Mouse (Mus musculus) hindbrain, postnatal 0 days (tissue): ENCODE data around the gene Hspa1b. TPM values are rescaled to one million over a fixed set of nuclear protein-coding genes. Genes with fewer than 3 reads are reported as not detected.
"Not testable (repeated sequence)": the region's sequence is repeated elsewhere in the genome, so short reads cannot be mapped to it uniquely, and the experiment has no call there.

Experiments
- ATAC-seq: fragments of 200-750 bp; cut with Nextera tagmentation; 2 replicates; pipeline ENCODE4 v1.8.0; 2017; ENCODE audit warnings: mild to moderate bottlenecking, moderate TSS enrichment, moderate library complexity
- DNase-seq: peaks from one replicate; pipeline ENCODE4 v3.0.0-alpha.2; 2015; ENCODE audit warnings: low spot score
- H3K27ac ChIP-seq: fragments of 300-500 bp; sonication (generic); 2 replicates; pipeline ENCODE4 v1.5.1; 2014; ENCODE audit warnings: mild to moderate bottlenecking
- H3K27me3 ChIP-seq: fragments of 300-500 bp; sonication (generic); 2 replicates; pipeline ENCODE4 v1.6.1; 2014; ENCODE audit warnings: low read length, mixed read lengths; ENCODE audit not compliant: insufficient read depth
- H3K36me3 ChIP-seq: fragments of 300-500 bp; sonication (generic); 2 replicates; pipeline ENCODE4 v1.6.1; 2014; ENCODE audit warnings: low read length, mixed read lengths; ENCODE audit not compliant: insufficient read depth
- H3K4me1 ChIP-seq: fragments of 300-500 bp; sonication (generic); 2 replicates; pipeline ENCODE4 v1.6.1; 2014; ENCODE audit warnings: antibody characterized with exemption, low read length, mixed read lengths; ENCODE audit not compliant: insufficient read depth
- H3K4me2 ChIP-seq: fragments of 300-500 bp; sonication (generic); 2 replicates; pipeline ENCODE4 v1.6.1; 2014; ENCODE audit warnings: low read depth, mild to moderate bottlenecking, low read length, moderate library complexity, mixed read lengths
- H3K4me3 ChIP-seq: fragments of 300-500 bp; sonication (generic); 2 replicates; pipeline ENCODE4 v1.5.1; 2014; ENCODE audit warnings: low read length
- H3K9ac ChIP-seq: fragments of 300-500 bp; sonication (generic); replicated peaks from 2 replicates; pipeline ENCODE4 v1.6.1; 2014; ENCODE audit warnings: mild to moderate bottlenecking, low read length, moderate library complexity, mixed read lengths
- H3K9me3 ChIP-seq: fragments of 300-500 bp; sonication (generic); 2 replicates; pipeline ENCODE4 v1.6.1; 2016; ENCODE audit warnings: low read length, mixed read lengths
- CTCF ChIP-seq: IDR thresholded peaks from 2 replicates; pipeline ENCODE4 v1.5.1; 2016; ENCODE audit warnings: antibody characterized with exemption, control low read depth, low read depth
- WGBS: fragments of 180-500 bp; shearing (Covaris S2); extraction: QIAGEN DNeasy Blood & Tissue Kit; methylation state at CpG from one replicate; pipeline ENCODE4 v1.1.7; 2014; 5-methylcytosine and 5-hydroxymethylcytosine counted together
- polyA plus RNA-seq: library from polyadenylated mRNA; unstranded; fragments of >200 nt; fragmentation: Nextera tagmentation; extraction: Ambion mirVana; gene quantifications from 2 replicates; pipeline ENCODE4 v1.2.1, GENCODE M21; 2015
- total RNA-seq: library from RNA; depleted of rRNA; stranded (reverse); fragments of >200 nt; gene quantifications from 2 replicates; pipeline ENCODE4 v1.2.3, GENCODE M21; 2014

Hspa1b gene
- total and polyA plus RNA-seq, 2 experiments from 2014 or later = 0.51 to 15.2 TPM

DNA sequence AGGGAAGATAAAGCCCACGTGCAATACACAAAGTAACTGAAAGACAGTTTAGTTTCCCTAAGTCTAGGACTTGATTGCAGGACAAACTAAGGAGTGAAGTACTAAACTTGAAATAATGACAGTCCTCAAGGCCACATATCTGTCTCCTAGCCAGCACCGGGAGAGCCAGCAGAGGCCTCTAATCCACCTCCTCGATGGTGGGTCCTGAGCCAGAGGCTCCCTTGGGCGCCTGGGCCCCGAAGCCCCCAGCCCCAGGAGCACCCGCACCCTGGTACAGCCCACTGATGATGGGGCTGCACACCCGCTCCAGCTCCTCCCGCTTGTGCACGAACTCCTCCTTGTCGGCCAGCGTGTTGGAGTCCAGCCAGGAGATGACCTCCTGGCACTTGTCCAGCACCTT is 10.8 kb upstream of the Hspa1b start, which contains the start of gene Gm20481:
Gene Gm20481, plus strand, starts transcription at position 91 of the 400 bp plus-strand sequence.
- 58% methylated on average over 6 of the region's 11 CpGs for WGBS
- H3K4me1 ChIP-seq, H3K9me3 ChIP-seq, ATAC-seq, H3K9ac ChIP-seq, H3K4me3 ChIP-seq, H3K36me3 ChIP-seq, H3K4me2 ChIP-seq, DNase-seq, H3K27ac ChIP-seq: not testable (repeated sequence)
- H3K27me3 ChIP-seq = peaks cover 14% of the 10 kb centered on the region; the same call in 1 of the 2 replicates

DNA sequence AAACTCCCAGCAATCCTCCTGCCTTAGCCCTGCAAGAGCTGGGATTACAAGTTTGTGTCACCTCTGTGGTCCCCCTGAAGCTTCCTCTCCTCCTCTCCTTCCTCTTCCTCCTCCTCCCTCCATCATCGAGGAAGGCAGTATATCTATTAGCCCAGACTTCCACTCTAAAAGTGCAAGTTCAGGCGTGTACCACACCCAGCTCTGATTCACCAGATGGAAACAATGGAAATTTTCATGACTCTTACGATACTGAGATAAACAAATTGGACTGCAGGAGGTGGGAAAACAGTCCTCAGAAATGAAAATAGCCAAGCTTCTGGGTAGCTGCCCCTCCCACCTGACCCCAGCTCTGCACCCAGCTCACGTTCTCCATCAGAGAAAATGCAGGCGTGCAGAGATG is 6.6 kb upstream of the Hspa1b start:
- no peak overlapping the region for H3K9ac ChIP-seq
- H3K4me3 ChIP-seq = no peak overlapping the region
- 75% methylated on average over 5 of the region's 5 CpGs for WGBS
- ATAC-seq = no peak
- no peak for TF ChIP-seq CTCF
- no peak overlapping the region for H3K27ac ChIP-seq
- no peak overlapping the region for H3K4me2 ChIP-seq
- peaks cover 14% of the 10 kb centered on the region; the same call in 1 of the 2 replicates for H3K27me3 ChIP-seq
- H3K36me3 ChIP-seq = no peaks in the 10 kb centered on the region
- H3K4me1 ChIP-seq = no peaks in the 10 kb centered on the region
- no peaks in the 10 kb centered on the region for H3K9me3 ChIP-seq
- DNase-seq = no peak

DNA sequence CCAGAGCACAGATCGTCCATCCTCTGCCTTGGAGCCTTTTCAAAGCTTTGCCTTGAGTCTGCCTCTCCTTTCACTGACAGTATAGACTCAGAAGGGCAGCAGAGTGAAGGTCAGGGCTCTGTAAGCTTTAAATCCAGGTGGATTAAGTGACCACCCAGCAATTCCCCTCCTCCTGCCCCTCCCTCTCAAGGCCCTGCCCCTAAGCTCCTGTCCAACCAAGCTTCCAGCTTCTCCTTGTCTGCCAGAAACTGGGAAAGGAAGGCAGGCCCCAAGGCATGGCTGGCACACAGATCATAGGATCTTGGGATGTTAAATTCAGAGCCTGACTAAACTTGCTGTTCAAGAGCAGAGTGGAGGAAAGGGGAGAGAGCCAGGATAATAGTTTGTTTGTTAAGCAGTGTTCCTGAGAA is 5.6 kb upstream of the Hspa1b start:
- ATAC-seq (no peak), DNase-seq (no peak)
- no peak overlapping the region for H3K9ac ChIP-seq
- H3K4me3 ChIP-seq = no peak overlapping the region
- H3K36me3 ChIP-seq = no peaks in the 10 kb centered on the region
- WGBS = 11% methylated on average over 1 of the region's 1 CpGs
- TF ChIP-seq CTCF = no peak
- H3K27me3 ChIP-seq = peaks cover 11% of the 10 kb centered on the region; the same call in 1 of the 2 replicates
- no peak overlapping the region for H3K27ac ChIP-seq
- H3K4me1 ChIP-seq = no peaks in the 10 kb centered on the region
- no peaks in the 10 kb centered on the region for H3K9me3 ChIP-seq
- no peak overlapping the region for H3K4me2 ChIP-seq

DNA sequence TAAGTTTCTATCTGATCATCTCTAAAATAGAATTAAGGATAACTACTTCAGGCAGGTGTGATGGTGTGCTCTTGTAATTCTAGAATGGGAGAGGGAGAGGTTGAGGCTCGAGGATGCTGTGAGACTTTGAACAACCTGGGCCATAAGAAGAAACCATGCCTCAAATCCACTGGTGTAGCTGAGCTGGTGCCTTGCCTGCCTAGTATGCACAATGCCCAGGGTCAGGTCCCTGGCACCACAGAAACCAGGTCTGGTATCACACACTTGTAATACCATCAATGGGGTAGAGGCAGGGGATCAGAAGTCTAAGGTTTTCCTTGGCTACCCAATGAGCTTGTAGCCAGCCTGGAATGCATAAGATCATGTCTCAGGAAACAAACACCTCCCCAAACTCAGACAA is 3.8 kb upstream of the Hspa1b start:
- Histone ChIP-seq H3K27me3 (no peaks in the 10 kb centered on the region), H3K4me3 (no peak overlapping the region), H3K9ac (no peak overlapping the region), H3K9me3 (no peaks in the 10 kb centered on the region), H3K36me3 (no peaks in the 10 kb centered on the region), H3K27ac (no peak overlapping the region), H3K4me2 (no peak overlapping the region), H3K4me1 (no peaks in the 10 kb centered on the region)
- no peak for ATAC-seq
- DNase-seq = no peak
- TF ChIP-seq CTCF = no peak
- 45% methylated on average over 1 of the region's 1 CpGs for WGBS

DNA sequence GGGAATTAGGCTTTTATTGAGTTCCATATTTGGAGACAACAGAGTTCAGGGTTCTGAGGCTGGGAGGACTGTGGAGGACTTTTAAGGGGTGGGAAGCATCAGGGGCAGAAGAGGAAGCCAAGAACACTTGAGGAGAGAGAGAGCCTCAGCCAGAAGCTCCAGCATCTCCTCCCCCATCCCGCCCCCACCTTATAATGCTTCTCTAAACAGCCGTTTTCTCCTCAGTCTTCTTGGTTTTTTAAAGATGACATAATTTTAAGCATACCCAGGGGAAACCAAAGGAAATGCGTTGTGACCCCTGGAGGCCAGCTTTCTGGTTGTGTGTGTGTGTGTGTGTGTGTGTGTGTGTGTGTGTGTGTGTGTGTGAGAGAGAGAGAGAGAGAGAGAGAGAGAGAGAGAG is 3.1 kb upstream of the Hspa1b start:
- ATAC-seq (no peak), DNase-seq (no peak)
- no peak overlapping the region for H3K9ac ChIP-seq
- H3K4me1 ChIP-seq = no peaks in the 10 kb centered on the region
- no peak overlapping the region for H3K27ac ChIP-seq
- no peak overlapping the region for H3K4me3 ChIP-seq
- no peak overlapping the region for H3K4me2 ChIP-seq
- no peaks in the 10 kb centered on the region for H3K9me3 ChIP-seq
- no peak for TF ChIP-seq CTCF
- WGBS = 38% methylated on average over 3 of the region's 3 CpGs
- no peaks in the 10 kb centered on the region for H3K27me3 ChIP-seq
- no peaks in the 10 kb centered on the region for H3K36me3 ChIP-seq

DNA sequence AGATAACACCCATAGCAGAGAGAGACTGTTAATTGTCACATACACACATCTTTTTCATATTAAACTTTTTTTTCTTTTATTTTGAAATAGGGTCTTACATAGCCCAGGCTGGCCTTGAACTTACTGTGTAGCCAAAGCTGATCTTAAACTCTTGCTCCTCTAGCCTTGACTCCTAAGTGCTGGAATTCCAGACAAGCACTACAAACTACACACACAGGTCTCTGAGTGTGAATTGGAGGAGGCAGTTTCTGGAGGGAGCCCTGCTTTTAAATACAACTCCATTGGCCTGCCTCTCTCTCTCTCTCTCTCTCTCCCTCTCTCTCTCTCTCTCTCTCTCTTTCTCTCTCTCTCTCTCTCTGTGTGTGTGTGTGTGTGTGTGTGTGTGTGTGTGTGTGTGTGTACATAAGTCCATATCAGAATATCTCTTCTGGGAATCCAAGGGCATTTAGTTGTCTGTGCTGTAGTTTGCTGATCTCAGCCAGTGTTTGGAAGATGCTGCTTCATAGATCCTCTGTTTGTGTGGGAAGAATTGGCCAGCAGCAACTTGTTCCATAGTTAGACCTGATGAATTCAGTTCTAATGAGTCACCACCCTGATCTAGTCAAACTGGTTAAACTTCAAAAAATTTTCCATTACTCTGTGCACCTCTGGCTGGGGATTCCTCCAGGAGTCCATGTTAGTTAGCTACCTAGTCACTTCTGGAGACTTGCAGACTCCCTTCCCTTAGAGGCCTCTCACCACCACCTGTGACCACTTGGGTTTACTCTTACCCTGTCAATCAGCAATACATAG is 1.9 kb upstream of the Hspa1b start:
- no peaks in the 10 kb centered on the region for H3K27me3 ChIP-seq
- no peaks in the 10 kb centered on the region for H3K4me1 ChIP-seq
- H3K9me3 ChIP-seq = no peaks in the 10 kb centered on the region
- H3K36me3 ChIP-seq = no peaks in the 10 kb centered on the region
- ATAC-seq (no peak), DNase-seq (no peak)
- TF ChIP-seq CTCF = no peak
- H3K4me2 ChIP-seq = no peak overlapping the region
- no peak overlapping the region for H3K4me3 ChIP-seq
- H3K9ac ChIP-seq = no peak overlapping the region
- H3K27ac ChIP-seq = no peak overlapping the region

DNA sequence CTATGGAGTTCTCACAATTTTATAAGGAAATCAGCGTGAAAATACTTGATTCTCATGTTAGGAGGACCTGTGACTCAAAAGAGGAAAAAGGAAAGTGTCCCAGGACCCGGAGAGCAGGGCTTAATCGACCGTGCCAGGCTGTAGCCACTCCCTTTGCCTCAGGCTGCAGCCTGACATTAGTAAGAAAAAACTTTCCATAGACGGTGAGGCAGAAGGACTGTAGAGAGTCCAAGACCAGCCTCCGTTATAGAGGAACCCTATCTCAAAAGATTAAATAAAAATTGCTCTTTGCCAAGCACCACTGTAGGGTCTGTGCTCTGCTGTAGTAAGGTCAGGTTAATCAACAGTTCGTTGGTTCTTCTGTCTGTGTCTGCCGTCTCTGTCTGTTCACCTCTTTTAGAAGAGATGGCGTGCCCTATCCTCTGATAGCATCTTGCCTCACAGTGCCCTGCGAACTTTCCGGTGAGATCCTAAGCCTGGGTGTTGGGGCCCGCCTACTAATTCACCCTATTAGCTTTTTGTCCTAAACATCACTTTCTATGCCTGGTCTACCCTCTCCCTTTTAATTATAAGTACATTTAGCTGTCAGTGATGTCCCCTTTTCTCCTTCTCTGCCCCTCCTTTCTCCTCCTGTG is 960 bp upstream of the Hspa1b start:
- DNase-seq = no peak
- Histone ChIP-seq H3K4me3 (peak overlapping the region; percentile 41), H3K9me3 (no peaks in the 10 kb centered on the region), H3K9ac (no peak overlapping the region), H3K4me2 (peak overlapping the region; percentile 66), H3K36me3 (no peaks in the 10 kb centered on the region), H3K4me1 (no peaks in the 10 kb centered on the region), H3K27me3 (no peaks in the 10 kb centered on the region), H3K27ac (peak overlapping the region; percentile 70)
- no peak; the same call in 1 of the 2 replicates for ATAC-seq
- no peak for TF ChIP-seq CTCF
- 18% methylated on average over 12 of the region's 12 CpGs for whole genome bisulfite sequencing

DNA sequence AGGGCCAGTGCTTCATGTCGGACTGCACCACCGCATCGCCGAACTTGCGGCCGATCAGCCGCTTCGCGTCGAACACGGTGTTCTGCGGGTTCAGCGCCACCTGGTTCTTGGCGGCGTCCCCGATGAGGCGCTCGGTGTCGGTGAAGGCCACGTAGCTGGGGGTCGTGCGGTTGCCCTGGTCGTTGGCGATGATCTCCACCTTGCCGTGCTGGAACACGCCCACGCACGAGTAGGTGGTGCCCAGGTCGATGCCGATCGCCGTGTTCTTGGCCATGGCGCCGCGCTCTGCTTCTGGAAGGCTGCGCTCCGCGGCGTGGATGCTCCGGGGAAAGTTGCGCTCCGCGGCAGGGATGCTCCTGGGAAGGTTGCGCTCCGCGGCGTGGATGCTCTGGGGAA is 306 bp downstream of the Hspa1b start:
- H3K9me3 ChIP-seq, H3K27ac ChIP-seq, H3K4me1 ChIP-seq: not testable (repeated sequence)

DNA sequence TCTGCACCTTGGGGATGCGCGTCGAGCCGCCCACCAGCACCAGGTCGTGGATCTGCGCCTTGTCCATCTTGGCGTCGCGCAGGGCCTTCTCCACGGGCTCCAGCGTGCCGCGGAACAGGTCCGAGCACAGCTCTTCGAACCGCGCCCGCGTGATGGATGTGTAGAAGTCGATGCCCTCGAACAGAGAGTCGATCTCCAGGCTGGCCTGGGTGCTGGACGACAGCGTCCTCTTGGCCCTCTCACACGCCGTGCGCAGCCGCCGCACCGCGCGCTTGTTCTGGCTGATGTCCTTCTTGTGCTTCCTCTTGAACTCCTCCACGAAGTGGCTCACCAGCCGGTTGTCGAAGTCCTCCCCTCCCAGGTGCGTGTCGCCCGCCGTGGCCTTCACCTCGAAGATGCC is 1.1 kb downstream of the Hspa1b start:
- not testable (repeated sequence) for H3K9ac ChIP-seq, ATAC-seq, H3K27ac ChIP-seq, H3K4me3 ChIP-seq, H3K36me3 ChIP-seq, H3K27me3 ChIP-seq, H3K4me2 ChIP-seq, DNase-seq, H3K4me1 ChIP-seq, H3K9me3 ChIP-seq
- WGBS = 23% methylated on average over 22 of the region's 40 CpGs

More for the DNA sequence above, 306 bp downstream of the Hspa1b start:
- Histone ChIP-seq H3K4me2 (peak overlapping the region; percentile 66), H3K4me3 (peak overlapping the region; percentile 41)
- WGBS = 3% methylated on average over 7 of the region's 47 CpGs
- not testable (repeated sequence) for H3K27me3 ChIP-seq, ATAC-seq, H3K9ac ChIP-seq, H3K36me3 ChIP-seq, DNase-seq
